Mouse (Mus musculus): Measurements from ENCODE around the gene Lenep. TPM values are rescaled to one million over a fixed set of nuclear protein-coding genes. Genes with fewer than 3 reads are reported as not detected.

Gene Lenep
- polyA plus RNA-seq, 1 experiment from 2014 or later = 0.16 TPM

DNA sequence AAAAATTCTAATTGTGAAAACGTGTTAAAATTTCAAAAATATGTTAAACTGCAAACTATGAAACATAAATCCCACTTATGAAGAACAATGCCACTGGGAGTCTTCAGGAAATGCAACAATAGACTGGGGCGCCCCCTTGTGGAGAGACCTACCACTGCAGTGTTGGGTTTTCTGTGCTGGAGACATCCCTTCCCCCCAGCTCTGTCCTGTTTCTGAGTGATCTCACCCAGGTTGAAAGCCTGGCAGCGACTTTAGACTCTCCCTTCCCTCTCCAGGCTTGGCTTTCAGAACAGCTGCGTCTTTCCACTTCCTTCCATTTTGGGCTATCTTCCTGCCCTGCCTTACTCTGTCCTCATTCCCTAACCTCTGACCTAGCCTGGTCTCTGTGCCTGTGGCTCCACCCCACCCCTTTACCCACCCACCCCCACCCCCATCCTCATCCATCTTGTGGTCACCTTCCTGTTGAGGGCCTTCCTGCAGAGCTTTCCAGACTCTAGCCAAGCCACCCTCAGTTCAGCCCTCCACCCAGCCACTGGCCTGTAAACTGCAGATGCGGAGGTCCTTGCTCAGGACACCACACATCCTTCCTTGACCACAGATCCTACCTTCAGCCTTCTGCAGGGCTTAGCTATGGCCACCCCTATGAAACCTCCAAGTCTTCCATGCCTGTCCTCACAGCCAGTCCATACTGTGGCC lies 47.6 kb downstream of the Lenep start:
- 14% methylated on average over 5 of the region's 5 CpGs for WGBS

GRCm38 (mm10) chr3:89351271-89351670 lies 51.3 kb downstream of the Lenep start:
- Histone ChIP-seq H3K27me3 (ENCODE audit: insufficient read depth, low read length) (no peaks in the 10 kb centered on the region), H3K9me3 (replicated peaks; ENCODE audit: low read length) (no peaks in the 10 kb centered on the region), H3K4me2 (ENCODE audit: low read length) (no peak overlapping the region), H3K4me1 (replicated peaks; ENCODE audit: insufficient read depth, low read length) (peaks cover 6% of the 10 kb centered on the region; the same call in 1 of the 2 replicates), H3K4me3 (replicated peaks; ENCODE audit: low read depth, low read length) (no peak overlapping the region), H3K36me3 (ENCODE audit: insufficient read depth, low read length) (no peaks in the 10 kb centered on the region), H3K9ac (ENCODE audit: low read depth, low read length) (no peak overlapping the region), H3K27ac (no peak overlapping the region)
- no peak for ATAC-seq (replicated peaks; ENCODE audit: low FRiP score, low read depth)
- DNase-seq (ENCODE audit: low spot score) = no peak
- TF ChIP-seq CTCF (IDR thresholded peaks at IDR 0.05; ENCODE audit: low read depth) = no peak
- 54% methylated on average over 5 of the region's 5 CpGs for WGBS

More for the DNA sequence above, 47.6 kb downstream of the Lenep start:
- peak; percentile 95 for TF ChIP-seq CTCF (IDR thresholded peaks at IDR 0.05; ENCODE audit: low read depth)
- ATAC-seq (replicated peaks; ENCODE audit: low FRiP score, low read depth) (peak; percentile 70), DNase-seq (ENCODE audit: low spot score) (peak; percentile 92)
- Histone ChIP-seq H3K9me3 (replicated peaks; ENCODE audit: low read length) (no peaks in the 10 kb centered on the region), H3K27ac (peak overlapping the region; percentile 77), H3K4me3 (replicated peaks; ENCODE audit: low read depth, low read length) (no peak overlapping the region), H3K36me3 (ENCODE audit: insufficient read depth, low read length) (no peaks in the 10 kb centered on the region), H3K4me2 (ENCODE audit: low read length) (no peak overlapping the region; the same call in 1 of the 2 replicates), H3K27me3 (ENCODE audit: insufficient read depth, low read length) (no peaks in the 10 kb centered on the region), H3K9ac (ENCODE audit: low read depth, low read length) (no peak overlapping the region), H3K4me1 (replicated peaks; ENCODE audit: insufficient read depth, low read length) (0 out of 2 replicates have a peak, but pooled peaks cover 6% of the 10 kb centered on the region)

Other genes with a start within 250 kb of the Lenep start
- 0.71 and 0.91 TPM in 2 replicates for gene Hcn3, start 242.6 kb downstream of the Lenep start, polyA plus RNA-seq (2015; fragmentation: Nextera tagmentation; extraction: Ambion mirVana)
- 16.9 and 18.8 TPM in 2 replicates for gene Clk2, start 238.0 kb downstream of the Lenep start, polyA plus RNA-seq (2015; fragmentation: Nextera tagmentation; extraction: Ambion mirVana)
- gene Scamp3, start 225.3 kb downstream of the Lenep start, polyA plus RNA-seq (2015; fragmentation: Nextera tagmentation; extraction: Ambion mirVana) = 107 and 115 TPM in 2 replicates
- 23.5 and 24.1 TPM in 2 replicates for gene Fam189b, start 219.7 kb downstream of the Lenep start, polyA plus RNA-seq (2015; fragmentation: Nextera tagmentation; extraction: Ambion mirVana)
- gene Gba, start 199.9 kb downstream of the Lenep start, polyA plus RNA-seq (2015; fragmentation: Nextera tagmentation; extraction: Ambion mirVana) = 53.6 and 56.0 TPM in 2 replicates
- gene Thbs3, start 187.6 kb downstream of the Lenep start, polyA plus RNA-seq (2015; fragmentation: Nextera tagmentation; extraction: Ambion mirVana) = 10.4 and 12.1 TPM in 2 replicates
- 200 and 218 TPM in 2 replicates for gene Mtx1, start 175.7 kb downstream of the Lenep start, polyA plus RNA-seq (2015; fragmentation: Nextera tagmentation; extraction: Ambion mirVana)
- 42.8 and 49.5 TPM in 2 replicates for gene Muc1, start 173.7 kb downstream of the Lenep start, polyA plus RNA-seq (2015; fragmentation: Nextera tagmentation; extraction: Ambion mirVana)
- gene Krtcap2, start 156.8 kb downstream of the Lenep start, polyA plus RNA-seq (2015; fragmentation: Nextera tagmentation; extraction: Ambion mirVana) = 328 and 371 TPM in 2 replicates
- 2.7 and 3.7 TPM in 2 replicates for gene Trim46, start 156.5 kb downstream of the Lenep start, polyA plus RNA-seq (2015; fragmentation: Nextera tagmentation; extraction: Ambion mirVana)
- 148 and 182 TPM in 2 replicates for gene Dpm3, start 143.4 kb downstream of the Lenep start, polyA plus RNA-seq (2015; fragmentation: Nextera tagmentation; extraction: Ambion mirVana)
- gene Slc50a1, start 132.2 kb downstream of the Lenep start, polyA plus RNA-seq (2015; fragmentation: Nextera tagmentation; extraction: Ambion mirVana) = 75.8 and 82.2 TPM in 2 replicates
- gene Efna1, start 121.7 kb downstream of the Lenep start, polyA plus RNA-seq (2015; fragmentation: Nextera tagmentation; extraction: Ambion mirVana) = 79.5 and 83.5 TPM in 2 replicates
- gene Efna3, start 79.8 kb downstream of the Lenep start, polyA plus RNA-seq (2015; fragmentation: Nextera tagmentation; extraction: Ambion mirVana) = 4.2 and 6.1 TPM in 2 replicates
- gene Efna4, start 64.8 kb downstream of the Lenep start, polyA plus RNA-seq (2015; fragmentation: Nextera tagmentation; extraction: Ambion mirVana) = 24.4 and 25.4 TPM in 2 replicates
- 85.4 and 90.7 TPM in 2 replicates for gene Adam15, start 52.8 kb downstream of the Lenep start, polyA plus RNA-seq (2015; fragmentation: Nextera tagmentation; extraction: Ambion mirVana)
- gene Dcst2, start 40.8 kb downstream of the Lenep start, polyA plus RNA-seq (2015; fragmentation: Nextera tagmentation; extraction: Ambion mirVana) = 0.57 and 0.62 TPM in 2 replicates
- gene Dcst1, start 37.5 kb downstream of the Lenep start, polyA plus RNA-seq (2015; fragmentation: Nextera tagmentation; extraction: Ambion mirVana) = 6.2 TPM in 2 replicates
- 4.3 TPM in 2 replicates for gene Zbtb7b, start 8.0 kb downstream of the Lenep start, polyA plus RNA-seq (2015; fragmentation: Nextera tagmentation; extraction: Ambion mirVana)
- 28.8 and 29.8 TPM in 2 replicates for gene Flad1, start 9.1 kb upstream of the Lenep start, polyA plus RNA-seq (2015; fragmentation: Nextera tagmentation; extraction: Ambion mirVana)
- 315 and 326 TPM in 2 replicates for gene Cks1b, start 15.6 kb upstream of the Lenep start, polyA plus RNA-seq (2015; fragmentation: Nextera tagmentation; extraction: Ambion mirVana)
- 72.0 and 73.2 TPM in 2 replicates for gene Shc1, start 15.7 kb upstream of the Lenep start, polyA plus RNA-seq (2015; fragmentation: Nextera tagmentation; extraction: Ambion mirVana)
- 29.2 and 30.3 TPM in 2 replicates for gene Pygo2, start 27.4 kb upstream of the Lenep start, polyA plus RNA-seq (2015; fragmentation: Nextera tagmentation; extraction: Ambion mirVana)
- gene Pbxip1, start 33.9 kb upstream of the Lenep start, polyA plus RNA-seq (2015; fragmentation: Nextera tagmentation; extraction: Ambion mirVana) = 65.2 and 67.1 TPM in 2 replicates
- 52.7 and 54.5 TPM in 2 replicates for gene Pmvk, start 51.7 kb upstream of the Lenep start, polyA plus RNA-seq (2015; fragmentation: Nextera tagmentation; extraction: Ambion mirVana)
- gene Kcnn3, start 117.4 kb upstream of the Lenep start, polyA plus RNA-seq (2015; fragmentation: Nextera tagmentation; extraction: Ambion mirVana) = 1.4 and 1.6 TPM in 2 replicates